Comparison of ENCODE assay signal across 8 mouse cellular contexts in genomic region chr17:26314291-26314690, GRCm38 (mm10).
DNase-seq lines count a peak whose midpoint lies in the region; ATAC-seq and TF ChIP-seq lines count a peak whose summit lies in the region.

No protein-coding gene starts in this region.

- peak; percentile 79; the same call in 1 of the 2 replicates for ATAC-seq in frontal cortex, adult (ENCODE audit: low TSS enrichment)

- no peaks in the 10 kb centered on the region for H3K36me3 ChIP-seq in testis, adult 2 months (ENCODE audit: control insufficient read depth, insufficient read depth, low read length)

- H3K4me3 ChIP-seq in testis, adult 2 months (ENCODE audit: control insufficient read depth, low read depth, low read length), result no peak overlapping the region

- DNase-seq in cerebellum, adult 18-20 months, result peak; percentile 35 to 41
- no peak for DNase-seq in cerebellum, adult 11-12 months
- DNase-seq in brain, adult 2 months (ENCODE audit: low read depth, low spot score), result peak; percentile 86
- DNase-seq in hindlimb bud, embryonic 11.5 days (ENCODE audit: extremely low spot score, low read depth, low spot score), result peak; percentile 1
- DNase-seq in left cerebral cortex, postnatal 10 days (ENCODE audit: extremely low spot score in 1 of 2, low spot score in 2 of 2), result peak; percentile 76 to 86
- peak; percentile 54 for DNase-seq in naive thymus-derived CD4-positive, alpha-beta T cell, adult 2 months (ENCODE audit: low read depth)

- H3K27me3 ChIP-seq in testis, adult 2 months (ENCODE audit: control insufficient read depth, insufficient read depth, low read length), result no peaks in the 10 kb centered on the region

- no peak overlapping the region for H3K27ac ChIP-seq in testis, adult 2 months (ENCODE audit: control insufficient read depth, insufficient read depth, low read depth, low read length)

- peak; percentile 37; the same call in 1 of the 2 replicates for TF ChIP-seq CTCF in testis, adult 2 months (IDR thresholded peaks at IDR 0.05; ENCODE audit: control insufficient read depth, insufficient read depth, insufficient replicate concordance, low read depth, low read length)

- no peak for TF ChIP-seq POLR2A in testis, adult 2 months (IDR thresholded peaks at IDR 0.05; ENCODE audit: control insufficient read depth, low read depth, low read length)

- intact Hi-C loops in left cerebral cortex, postnatal 10 days (cut with DNase I), result loop anchor here (2.0 kb wide), 1 partner anchor 139 kb away; no protein-coding TSS in a partner anchor

- H3K4me1 ChIP-seq in testis, adult 2 months (ENCODE audit: control insufficient read depth, insufficient read depth, low read length), result no peaks in the 10 kb centered on the region
